Mouse (Mus musculus) stomach, postnatal 0 days (tissue): ENCODE measurements at regions not wholly inside any gene's neighbourhood (a gene's known extent, or its start where the extent isn't known, plus 50 kb on each side); places are given as distances from the start of the nearest gene placed in this dataset.

ENCODE experiments used
- CTCF ChIP-seq: IDR thresholded peaks from 2 replicates; pipeline ENCODE4 v1.5.1; 2016; ENCODE audit warnings: antibody characterized with exemption, low read depth, mild to moderate bottlenecking, moderate library complexity
- EP300 ChIP-seq: optimal IDR thresholded peaks from 2 replicates; pipeline ENCODE3; 2016; ENCODE audit warnings: antibody characterized with exemption

DNA sequence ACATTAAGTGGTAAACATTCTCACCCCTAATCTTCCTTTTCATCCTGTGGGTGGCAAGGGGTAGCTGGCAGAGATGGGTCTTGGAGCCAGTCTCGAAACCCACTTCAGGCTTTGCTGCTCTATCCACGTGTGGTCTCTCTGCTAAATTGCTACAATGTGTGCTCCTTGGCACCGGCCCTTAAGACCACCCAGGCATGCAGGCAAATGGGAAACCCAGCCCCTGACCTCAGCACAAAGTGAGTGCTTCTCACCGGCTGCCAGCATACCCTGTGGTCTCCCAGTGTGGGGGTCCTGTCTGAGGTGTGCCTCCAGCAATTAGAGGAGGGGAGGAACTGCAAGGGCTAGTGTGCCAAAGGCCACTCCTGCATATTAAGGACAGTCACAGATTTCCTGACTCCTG, 238.5 kb upstream of the Gm21798 start:
- TF ChIP-seq CTCF (no peak), EP300 (no peak)
